Mouse (Mus musculus) G1E (cell line): ENCODE measurements around the gene Wt1. TPM values are rescaled to one million over a fixed set of nuclear protein-coding genes. Genes with fewer than 3 reads are reported as not detected.

Experiments used
- ATAC-seq: 2 replicates; pipeline ENCODE4 v1.8.0; 2016; ENCODE audit warnings: mild to moderate bottlenecking; ENCODE audit not compliant: insufficient number of reproducible peaks, poor library complexity, low FRiP score, severe bottlenecking; ENCODE audit errors: extremely low read depth
- DNase-seq: peaks from one replicate; pipeline ENCODE4 v3.0.0; 2012; ENCODE audit warnings: low spot score
- H3K27me3 ChIP-seq: 2 replicates; pipeline ENCODE4 v1.6.1; 2012; ENCODE audit warnings: mild to moderate bottlenecking, low read length, inconsistent platforms; ENCODE audit not compliant: insufficient read depth
- H3K36me3 ChIP-seq: replicated peaks from 2 replicates; pipeline ENCODE3; 2012; ENCODE audit warnings: mild to moderate bottlenecking, inconsistent platforms
- H3K4me1 ChIP-seq: 2 replicates; pipeline ENCODE4 v1.6.1; 2012; ENCODE audit warnings: low read depth, low read length, inconsistent platforms, mixed read lengths; ENCODE audit not compliant: insufficient read depth
- H3K4me3 ChIP-seq: 2 replicates; pipeline ENCODE4 v1.5.1; 2012; ENCODE audit warnings: low read depth, mild to moderate bottlenecking, inconsistent platforms, low read length, moderate library complexity, mixed read lengths
- H3K9me3 ChIP-seq: replicated peaks from 2 replicates; pipeline ENCODE4 v1.6.1; 2012; ENCODE audit warnings: inconsistent platforms
- CTCF ChIP-seq: IDR thresholded peaks from 2 replicates; pipeline ENCODE4 v1.5.1; 2012; ENCODE audit warnings: low read depth, low read length, inconsistent platforms, mixed read lengths
- GATA1 ChIP-seq: IDR thresholded peaks from 2 replicates; pipeline ENCODE4 v1.6.1; 2012; ENCODE audit warnings: borderline replicate concordance, low read length, inconsistent platforms, mixed read lengths
- GATA2 ChIP-seq: IDR thresholded peaks from 2 replicates; pipeline ENCODE4 v1.6.1; 2012; ENCODE audit warnings: low read depth, low read length, inconsistent platforms, borderline replicate concordance
- POLR2AphosphoS5 ChIP-seq: IDR thresholded peaks from 2 replicates; pipeline ENCODE4 v1.6.1; 2012; ENCODE audit warnings: low read depth, low read length, inconsistent platforms; ENCODE audit not compliant: insufficient replicate concordance
- TAL1 ChIP-seq: conservative IDR thresholded peaks from 2 replicates; pipeline ENCODE4 v1.6.1; 2012; ENCODE audit warnings: low read depth, low read length, inconsistent platforms, mixed read lengths
- polyA plus RNA-seq: library from polyadenylated mRNA; stranded (reverse); fragments of >175 nt; gene quantifications from 2 replicates; pipeline ENCODE4 v1.2.3, GENCODE M21; 2012
- total RNA-seq, 2 experiments: library from RNA; stranded (forward) in 1 of 2; stranded (reverse) in 1 of 2; fragments of 200-1000 nt in 1 of 2; fragments of >200 nt in 1 of 2; fragmentation: Nextera tagmentation in 1 of 2; gene quantifications; 2 replicates each; pipeline ENCODE4 v1.2.3; 2014 to 2017

Gene Wt1
- total and polyA plus RNA-seq, 3 experiments, result 0.05 TPM; not detected in 2

DNA sequence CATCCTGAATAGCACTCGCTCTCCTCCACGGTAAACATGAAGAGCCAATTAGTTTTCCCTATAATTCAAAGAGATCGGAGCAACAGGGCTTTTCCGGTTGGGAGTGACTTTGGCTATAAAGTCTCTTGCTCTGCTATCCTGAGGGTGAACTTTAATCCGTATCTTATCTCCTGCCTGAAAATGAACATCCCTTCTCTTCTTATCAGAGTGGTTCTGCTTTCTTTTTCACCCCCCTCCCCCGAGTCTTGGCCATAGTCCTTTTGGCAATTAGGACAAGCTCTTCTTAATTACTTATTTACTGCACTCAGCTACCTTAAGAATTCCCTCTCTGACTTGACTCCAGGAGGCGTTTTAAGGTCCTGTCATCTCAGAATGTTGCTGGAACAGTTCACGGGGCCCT, 89.6 kb downstream of the Wt1 start:
- no peaks in the 10 kb centered on the region for H3K4me1 ChIP-seq
- TF ChIP-seq CTCF (no peak), GATA2 (no peak), TAL1 (no peak)
- H3K27me3 ChIP-seq, result no peaks in the 10 kb centered on the region; the same call in none of the 2 replicates
- H3K9me3 ChIP-seq, result no peaks in the 10 kb centered on the region
- no peak for DNase-seq
- H3K36me3 ChIP-seq, result no peaks in the 10 kb centered on the region
- no peak overlapping the region for H3K4me3 ChIP-seq
- no peak for ATAC-seq

- Histone ChIP-seq H3K9me3 (no peaks in the 10 kb centered on the region), H3K36me3 (no peaks in the 10 kb centered on the region), H3K27me3 (peaks cover 1% of the 10 kb centered on the region; the same call in 1 of the 2 replicates), H3K4me3 (no peak overlapping the region), H3K4me1 (no peaks in the 10 kb centered on the region)
- ATAC-seq (no peak), DNase-seq (no peak)
- no peak for TF ChIP-seq GATA2
- TF ChIP-seq POLR2AphosphoS5, result no peak
- TF ChIP-seq CTCF, result no peak
- no peak for TF ChIP-seq GATA1
- TF ChIP-seq TAL1, result no peak
These were observed 92.9 kb downstream of the Wt1 start for GRCm38 (mm10) chr2:105219229-105219628.

DNA sequence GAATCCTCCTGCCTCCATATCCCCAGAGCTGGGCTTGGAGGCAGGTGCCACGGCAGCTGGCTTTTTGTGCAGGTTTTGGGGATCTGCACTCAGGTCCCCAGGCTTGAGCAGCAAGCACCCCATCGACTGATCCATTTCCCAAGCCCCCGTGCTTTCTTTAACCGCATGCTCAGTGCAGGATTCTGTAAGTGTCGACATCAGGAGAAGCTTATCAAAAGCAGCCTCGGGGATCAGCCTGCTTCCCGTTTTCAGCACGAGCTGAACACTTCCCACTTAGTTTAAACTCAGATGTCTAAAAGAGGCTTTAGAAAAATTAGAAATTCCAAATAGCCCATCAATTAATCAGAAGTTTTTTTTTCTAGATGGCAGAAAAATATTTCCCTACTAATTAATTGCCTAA, 93.3 kb downstream of the Wt1 start:
- Histone ChIP-seq H3K27me3 (peaks cover 4% of the 10 kb centered on the region; the same call in 1 of the 2 replicates), H3K36me3 (no peaks in the 10 kb centered on the region), H3K4me1 (no peaks in the 10 kb centered on the region), H3K9me3 (no peaks in the 10 kb centered on the region), H3K4me3 (no peak overlapping the region)
- ATAC-seq (no peak), DNase-seq (no peak)
- no peak for TF ChIP-seq CTCF
- no peak for TF ChIP-seq GATA2
- no peak for TF ChIP-seq POLR2AphosphoS5
- no peak for TF ChIP-seq GATA1
- TF ChIP-seq TAL1, result no peak

DNA sequence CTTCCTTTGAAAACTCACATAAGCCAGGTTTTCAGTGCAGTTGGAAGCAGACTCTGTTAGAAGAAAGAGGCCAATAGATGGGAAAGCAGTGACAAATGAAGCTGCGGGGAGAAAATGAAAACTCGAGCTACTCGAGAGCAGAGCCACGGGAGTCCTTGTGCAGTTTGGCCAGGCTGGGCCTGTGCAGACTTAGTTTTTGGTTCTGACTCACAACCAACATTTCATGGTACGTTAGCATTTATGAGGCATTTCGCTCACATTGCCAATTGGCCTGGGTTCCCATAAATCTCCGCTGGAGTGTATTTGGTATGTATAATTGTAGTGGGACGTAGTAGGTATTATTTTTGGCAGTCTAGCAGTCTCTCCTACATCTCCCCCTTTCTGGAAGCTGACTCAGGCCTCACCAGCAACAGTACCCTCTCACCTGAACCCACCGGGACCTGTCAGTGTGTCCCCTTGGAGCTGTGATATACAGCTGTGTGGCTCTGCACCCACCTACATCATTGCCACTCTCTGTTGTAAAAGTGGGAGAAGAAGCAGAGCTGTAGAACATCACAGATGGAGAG, 94.5 kb downstream of the Wt1 start:
- TF ChIP-seq TAL1 (no peak), POLR2AphosphoS5 (no peak), CTCF (no peak), GATA2 (no peak)
- H3K36me3 ChIP-seq, result no peaks in the 10 kb centered on the region
- DNase-seq (no peak), ATAC-seq (no peak)
- no peak overlapping the region for H3K4me3 ChIP-seq
- no peaks in the 10 kb centered on the region for H3K9me3 ChIP-seq
- H3K4me1 ChIP-seq, result no peaks in the 10 kb centered on the region
- peaks cover 4% of the 10 kb centered on the region; the same call in 1 of the 2 replicates for H3K27me3 ChIP-seq

Other genes with a start within 250 kb of the Wt1 start
- 196 and 229 TPM in 2 replicates for gene Eif3m, start 109.4 kb upstream of the Wt1 start, total RNA-seq (2014; fragmentation: Nextera tagmentation)
- gene Eif3m, start 109.4 kb upstream of the Wt1 start, total RNA-seq (2017), result 309 and 312 TPM in 2 replicates
- gene Eif3m, start 109.4 kb upstream of the Wt1 start, polyA plus RNA-seq, result 7.3 and 10.2 TPM in 2 replicates
- gene Gm11060, start 34.5 kb upstream of the Wt1 start, total RNA-seq (2014; fragmentation: Nextera tagmentation), result not detected in 2 replicates
- not detected in 2 replicates for gene Gm11060, start 34.5 kb upstream of the Wt1 start, total RNA-seq (2017)
- gene Gm11060, start 34.5 kb upstream of the Wt1 start, polyA plus RNA-seq, result not detected in 2 replicates
- not detected in 2 replicates for gene Them7, start 97.8 kb downstream of the Wt1 start, total RNA-seq (2014; fragmentation: Nextera tagmentation)
- not detected in 2 replicates for gene Them7, start 97.8 kb downstream of the Wt1 start, total RNA-seq (2017)
- gene Them7, start 97.8 kb downstream of the Wt1 start, polyA plus RNA-seq, result not detected in 2 replicates